Mouse (Mus musculus) heart, embryonic 13.5 days (tissue): ENCODE measurements at regions not wholly inside any gene's neighbourhood (a gene's known extent, or its start where the extent isn't known, plus 50 kb on each side); places are given as distances from the start of the nearest gene placed in this dataset.

Experiments
- ATAC-seq: fragments of 200-750 bp; cut with Nextera tagmentation; 2 replicates; pipeline ENCODE4 v1.8.0; 2017; ENCODE audit warnings: moderate TSS enrichment; ENCODE audit not compliant: insufficient number of reproducible peaks, low FRiP score, low TSS enrichment; ENCODE audit errors: extremely low read depth
- H3K27ac ChIP-seq: fragments of 300-500 bp; sonication (generic); replicated peaks from 2 replicates; pipeline ENCODE4 v1.5.1; 2015; ENCODE audit warnings: moderate library complexity, mild to moderate bottlenecking, inconsistent platforms
- H3K27me3 ChIP-seq: fragments of 300-500 bp; sonication (generic); replicated peaks from 2 replicates; pipeline ENCODE4 v1.6.1; 2015; ENCODE audit warnings: mild to moderate bottlenecking, inconsistent platforms
- H3K36me3 ChIP-seq: fragments of 300-500 bp; sonication (generic); 2 replicates; pipeline ENCODE4 v1.6.1; 2015; ENCODE audit warnings: mild to moderate bottlenecking, inconsistent platforms
- H3K4me1 ChIP-seq: fragments of 300-500 bp; sonication (generic); 2 replicates; pipeline ENCODE4 v1.6.1; 2015; ENCODE audit warnings: inconsistent platforms
- H3K4me2 ChIP-seq: fragments of 300-500 bp; sonication (generic); 2 replicates; pipeline ENCODE4 v1.6.1; 2015; ENCODE audit warnings: inconsistent platforms, mild to moderate bottlenecking, moderate library complexity
- H3K4me3 ChIP-seq: fragments of 300-500 bp; sonication (generic); 2 replicates; pipeline ENCODE4 v1.5.1; 2015; ENCODE audit warnings: moderate library complexity, mild to moderate bottlenecking, inconsistent platforms
- H3K9ac ChIP-seq: fragments of 300-500 bp; sonication (generic); 2 replicates; pipeline ENCODE4 v1.6.1; 2015; ENCODE audit warnings: inconsistent platforms, mild to moderate bottlenecking, moderate library complexity
- H3K9me3 ChIP-seq: fragments of 300-500 bp; sonication (generic); 2 replicates; pipeline ENCODE4 v1.6.1; 2016; ENCODE audit warnings: inconsistent platforms
- WGBS: fragments of 180-500 bp; shearing (Covaris S2); methylation state at CpG from one replicate; pipeline ENCODE4 v1.1.7; 2015; ENCODE audit warnings: mixed read lengths; 5-methylcytosine and 5-hydroxymethylcytosine counted together

DNA sequence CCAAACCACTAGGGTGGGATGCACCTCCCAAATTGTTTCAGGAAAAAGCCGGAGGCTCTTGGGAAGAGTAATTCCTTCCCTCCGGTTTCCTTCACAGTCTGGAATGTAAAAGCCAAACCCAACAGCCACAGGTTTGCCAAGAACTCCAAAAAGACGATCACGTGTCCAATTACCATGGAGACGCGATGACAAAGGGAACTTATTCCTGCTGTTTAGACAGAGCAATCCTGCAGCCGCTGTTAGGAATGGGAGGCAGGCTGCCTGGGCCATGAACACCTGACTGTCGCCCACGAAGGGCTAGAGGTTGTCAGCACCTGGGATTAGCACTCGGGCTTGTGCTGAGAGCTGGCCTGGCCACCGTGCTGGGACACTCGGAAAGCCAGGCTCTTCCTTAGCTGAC lies 175.8 kb downstream of the Shq1 start:
- Histone ChIP-seq H3K4me3 (no peak overlapping the region), H3K4me2 (no peak overlapping the region), H3K36me3 (no peaks in the 10 kb centered on the region), H3K27ac (no peak overlapping the region), H3K4me1 (peaks cover 4% of the 10 kb centered on the region; the same call in 1 of the 2 replicates), H3K9ac (no peak overlapping the region), H3K9me3 (no peaks in the 10 kb centered on the region), H3K27me3 (peaks cover 24% of the 10 kb centered on the region; the same call in 1 of the 2 replicates)
- ATAC-seq = no peak
- 51% methylated on average over 12 of the region's 12 CpGs for WGBS

- 72% methylated on average over 1 of the region's 1 CpGs for WGBS
- Histone ChIP-seq H3K9me3 (no peaks in the 10 kb centered on the region), H3K27me3 (peaks cover 16% of the 10 kb centered on the region; the same call in 1 of the 2 replicates)
Observed at GRCm38 (mm10) chr6:100493558-100493957, 177.4 kb downstream of the Shq1 start.

DNA sequence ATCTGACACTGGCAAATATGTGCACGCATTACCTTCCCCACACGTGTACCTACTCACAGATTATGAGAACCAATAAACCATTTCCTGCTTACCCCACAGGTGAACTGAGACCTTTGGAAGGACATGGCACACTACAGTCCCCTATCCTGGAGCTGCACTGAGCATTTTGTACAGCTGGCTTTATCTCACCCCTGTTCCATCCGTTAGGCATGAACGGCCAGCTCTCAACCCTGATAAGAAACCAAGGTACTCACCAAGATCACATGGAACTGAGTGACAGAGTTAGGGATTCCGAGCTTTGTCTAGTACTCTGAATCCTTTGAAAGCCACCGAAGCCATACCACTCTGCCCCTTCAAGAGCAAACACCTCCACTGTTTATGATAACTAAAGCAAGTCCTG lies 179.1 kb downstream of the Shq1 start:
- Histone ChIP-seq H3K4me3 (no peak overlapping the region), H3K9ac (no peak overlapping the region), H3K4me2 (no peak overlapping the region), H3K9me3 (no peaks in the 10 kb centered on the region), H3K36me3 (no peaks in the 10 kb centered on the region), H3K4me1 (no peaks in the 10 kb centered on the region), H3K27ac (no peak overlapping the region), H3K27me3 (peaks cover 11% of the 10 kb centered on the region; the same call in 1 of the 2 replicates)
- no peak for ATAC-seq
- 61% methylated on average over 6 of the region's 6 CpGs for WGBS

More at GRCm38 (mm10) chr6:100493558-100493957, 177.4 kb downstream of the Shq1 start:
- Histone ChIP-seq H3K4me3 (no peak overlapping the region), H3K36me3 (no peaks in the 10 kb centered on the region), H3K9ac (no peak overlapping the region), H3K27ac (no peak overlapping the region), H3K4me2 (no peak overlapping the region), H3K4me1 (no peaks in the 10 kb centered on the region)
- ATAC-seq = no peak

- H3K9me3 ChIP-seq = no peaks in the 10 kb centered on the region
- H3K27me3 ChIP-seq = peaks cover 11% of the 10 kb centered on the region; the same call in 1 of the 2 replicates
- H3K4me3 ChIP-seq = no peak overlapping the region
- no peaks in the 10 kb centered on the region for H3K36me3 ChIP-seq
- no peak overlapping the region for H3K9ac ChIP-seq
- H3K27ac ChIP-seq = no peak overlapping the region
- no peaks in the 10 kb centered on the region for H3K4me1 ChIP-seq
- 86% methylated on average over 7 of the region's 7 CpGs for WGBS
- ATAC-seq = no peak
- no peak overlapping the region for H3K4me2 ChIP-seq
Observed at GRCm38 (mm10) chr6:100490920-100491712, 179.8 kb downstream of the Shq1 start.

DNA sequence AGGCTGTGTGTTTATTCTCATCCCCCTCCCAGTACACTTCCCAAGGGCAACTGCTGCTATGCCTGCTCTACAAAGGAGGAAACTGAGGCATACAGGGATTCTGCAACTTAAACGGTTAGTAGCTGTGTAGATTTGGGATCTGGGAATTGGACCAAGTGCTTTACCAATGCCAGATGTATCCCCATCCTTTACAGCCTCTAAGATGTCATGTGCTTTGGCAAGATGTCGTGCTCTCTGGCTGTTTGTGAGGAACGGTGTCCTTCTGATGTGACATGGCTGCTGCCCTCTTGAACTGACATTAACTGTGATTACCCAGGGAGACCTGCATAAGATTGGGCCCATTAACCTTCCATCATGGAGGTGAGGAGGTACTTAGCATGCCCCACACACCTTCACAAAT lies 187.1 kb downstream of the Shq1 start:
- no peak for ATAC-seq
- WGBS = 47% methylated on average over 3 of the region's 3 CpGs
- Histone ChIP-seq H3K27ac (peak overlapping the region; percentile 36; the same call in 1 of the 2 replicates), H3K27me3 (peaks cover 7% of the 10 kb centered on the region), H3K36me3 (no peaks in the 10 kb centered on the region), H3K9me3 (peaks cover 13% of the 10 kb centered on the region; the same call in 1 of the 2 replicates), H3K4me3 (peak overlapping the region; percentile 34; the same call in 1 of the 2 replicates), H3K9ac (0 out of 2 replicates have a peak overlapping the region, but pooled peaks have one; percentile 30), H3K4me1 (peaks cover 41% of the 10 kb centered on the region), H3K4me2 (peak overlapping the region; percentile 66)

DNA sequence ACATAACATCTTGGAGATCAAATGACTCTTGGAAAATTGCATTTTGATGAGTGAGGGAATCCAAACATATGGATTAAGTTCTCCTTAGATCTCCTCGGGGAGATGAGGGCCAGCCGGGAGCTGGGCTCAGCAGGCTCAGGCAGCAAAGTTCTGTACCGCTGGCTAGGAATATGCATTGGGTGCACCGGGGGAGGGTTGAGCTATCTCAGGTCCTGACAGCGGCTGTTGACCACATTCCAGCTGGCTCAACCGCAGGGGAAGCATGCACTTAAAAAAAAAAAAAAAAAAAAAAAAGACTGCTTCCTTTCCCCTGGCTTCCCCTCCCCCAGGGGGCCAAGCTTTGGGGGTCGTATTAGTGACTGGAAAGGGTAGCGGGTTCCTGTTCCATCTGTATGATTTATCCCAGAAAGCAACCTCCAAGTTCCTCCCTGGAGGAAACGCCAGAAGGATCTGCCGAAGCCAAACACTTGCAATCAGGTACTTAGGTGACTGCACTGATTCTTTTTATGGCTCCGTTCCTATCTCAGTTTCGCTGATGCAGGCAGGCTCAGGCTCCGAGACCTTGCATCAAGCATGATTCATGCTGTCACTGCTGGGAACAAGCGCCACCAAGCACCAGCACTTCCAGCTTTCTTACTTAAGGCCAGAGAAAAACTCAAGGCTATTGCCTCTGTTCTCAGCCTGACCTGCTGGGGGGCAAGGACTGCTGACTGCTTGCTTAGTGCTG lies 187.7 kb downstream of the Shq1 start:
- H3K4me2 ChIP-seq = peak overlapping the region; percentile 66
- peaks cover 7% of the 10 kb centered on the region; the same call in 1 of the 2 replicates for H3K27me3 ChIP-seq
- no peak for ATAC-seq
- H3K4me1 ChIP-seq = peaks cover 41% of the 10 kb centered on the region
- no peaks in the 10 kb centered on the region for H3K36me3 ChIP-seq
- WGBS = 1% methylated on average over 14 of the region's 14 CpGs
- peak overlapping the region; percentile 36; the same call in 1 of the 2 replicates for H3K27ac ChIP-seq
- H3K9me3 ChIP-seq = peaks cover 13% of the 10 kb centered on the region; the same call in 1 of the 2 replicates
- 0 out of 2 replicates have a peak overlapping the region, but pooled peaks have one; percentile 30 for H3K9ac ChIP-seq
- H3K4me3 ChIP-seq = peak overlapping the region; percentile 34

GRCm38 (mm10) chr6:100482572-100482971 lies 188.4 kb downstream of the Shq1 start:
- peak overlapping the region; percentile 66 for H3K4me2 ChIP-seq
- peaks cover 7% of the 10 kb centered on the region; the same call in 1 of the 2 replicates for H3K27me3 ChIP-seq
- WGBS = 36% methylated on average over 7 of the region's 7 CpGs
- H3K27ac ChIP-seq = no peak overlapping the region
- H3K4me3 ChIP-seq = no peak overlapping the region
- H3K36me3 ChIP-seq = no peaks in the 10 kb centered on the region
- no peak for ATAC-seq
- no peak overlapping the region for H3K9ac ChIP-seq
- peaks cover 41% of the 10 kb centered on the region for H3K4me1 ChIP-seq
- H3K9me3 ChIP-seq = peaks cover 13% of the 10 kb centered on the region; the same call in 1 of the 2 replicates

DNA sequence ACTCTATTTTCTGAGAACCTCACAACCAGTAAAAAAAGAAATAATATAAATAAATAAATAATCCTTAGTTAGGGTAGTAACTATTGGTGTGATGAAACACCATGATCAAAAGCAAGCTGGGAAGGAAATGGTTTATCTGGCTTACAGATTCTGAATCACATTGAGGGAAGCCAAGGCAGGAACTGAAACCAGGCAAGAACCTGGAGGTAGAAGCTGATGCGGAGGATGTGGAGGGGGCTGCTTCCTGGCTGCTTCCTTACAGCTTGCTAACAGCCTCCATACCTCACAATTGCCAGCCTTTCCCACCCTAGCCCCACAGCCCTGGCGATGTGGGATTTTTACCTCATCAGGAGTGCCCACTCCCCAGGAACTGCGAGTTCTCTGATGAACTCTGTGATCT lies 190.4 kb downstream of the Shq1 start:
- Histone ChIP-seq H3K9me3 (peaks cover 8% of the 10 kb centered on the region; the same call in 1 of the 2 replicates), H3K36me3 (no peaks in the 10 kb centered on the region), H3K4me3 (no peak overlapping the region), H3K9ac (no peak overlapping the region), H3K27me3 (peaks cover 9% of the 10 kb centered on the region), H3K4me2 (no peak overlapping the region), H3K27ac (peak overlapping the region; percentile 53; the same call in 1 of the 2 replicates), H3K4me1 (peaks cover 45% of the 10 kb centered on the region)
- ATAC-seq = no peak
- 62% methylated on average over 3 of the region's 3 CpGs for WGBS

GRCm38 (mm10) chr6:100479881-100480280 lies 191.1 kb downstream of the Shq1 start:
- Histone ChIP-seq H3K4me2 (no peak overlapping the region), H3K4me1 (peaks cover 45% of the 10 kb centered on the region), H3K4me3 (no peak overlapping the region), H3K27ac (peak overlapping the region; percentile 53), H3K9me3 (peaks cover 2% of the 10 kb centered on the region; the same call in 1 of the 2 replicates), H3K27me3 (peaks cover 16% of the 10 kb centered on the region), H3K36me3 (no peaks in the 10 kb centered on the region), H3K9ac (no peak overlapping the region)
- no peak for ATAC-seq
- 22% methylated on average over 6 of the region's 6 CpGs for WGBS

- Histone ChIP-seq H3K36me3 (no peaks in the 10 kb centered on the region), H3K27ac (no peak overlapping the region), H3K4me3 (no peak overlapping the region), H3K9ac (no peak overlapping the region), H3K4me2 (no peak overlapping the region), H3K27me3 (peaks cover 16% of the 10 kb centered on the region), H3K9me3 (no peaks in the 10 kb centered on the region), H3K4me1 (peaks cover 45% of the 10 kb centered on the region)
- ATAC-seq = no peak
- WGBS = 71% methylated on average over 4 of the region's 4 CpGs
Observed at GRCm38 (mm10) chr6:100479455-100479854, 191.5 kb downstream of the Shq1 start.
